Mouse (Mus musculus) neural tube, embryonic 12.5 days (tissue): ENCODE results near the gene Tceanc. TPM values are rescaled to one million over a fixed set of nuclear protein-coding genes. Genes with fewer than 3 reads are reported as not detected.

ENCODE experiments used
- ATAC-seq: fragments of 200-750 bp; cut with Nextera tagmentation; 2 replicates; pipeline ENCODE4 v1.8.0; 2017; ENCODE audit warnings: low read depth, mild to moderate bottlenecking, moderate TSS enrichment, moderate library complexity; ENCODE audit not compliant: low FRiP score
- H3K27ac ChIP-seq: fragments of 300-500 bp; sonication (generic); 2 replicates; pipeline ENCODE4 v1.5.1; 2016
- H3K27me3 ChIP-seq: fragments of 300-500 bp; sonication (generic); replicated peaks from 2 replicates; pipeline ENCODE4 v1.6.1; 2016; ENCODE audit warnings: mild to moderate bottlenecking
- H3K36me3 ChIP-seq: fragments of 300-500 bp; sonication (generic); 2 replicates; pipeline ENCODE4 v1.6.1; 2016; ENCODE audit warnings: mild to moderate bottlenecking
- H3K4me1 ChIP-seq: fragments of 300-500 bp; sonication (generic); 2 replicates; pipeline ENCODE4 v1.6.1; 2016
- H3K4me2 ChIP-seq: fragments of 300-500 bp; sonication (generic); replicated peaks from 2 replicates; pipeline ENCODE4 v1.6.1; 2016; ENCODE audit warnings: mild to moderate bottlenecking
- H3K4me3 ChIP-seq: fragments of 300-500 bp; sonication (generic); 2 replicates; pipeline ENCODE4 v1.5.1; 2016
- H3K9ac ChIP-seq: fragments of 300-500 bp; sonication (generic); 2 replicates; pipeline ENCODE4 v1.6.1; 2016; ENCODE audit warnings: mild to moderate bottlenecking
- H3K9me3 ChIP-seq: fragments of 300-500 bp; sonication (generic); 2 replicates; pipeline ENCODE4 v1.6.1; 2016; ENCODE audit warnings: mild to moderate bottlenecking
- WGBS: fragments of 180-500 bp; shearing (Covaris S2); methylation state at CpG from one replicate; pipeline ENCODE4 v1.1.7; 2016; 5-methylcytosine and 5-hydroxymethylcytosine counted together
- polyA plus RNA-seq: library from polyadenylated mRNA; unstranded; fragments of >200 nt; fragmentation: Nextera tagmentation; extraction: Ambion mirVana; gene quantifications from 2 replicates; pipeline ENCODE4 v1.2.1, GENCODE M21; 2016

The Tceanc gene
- polyA plus RNA-seq, 1 experiment from 2014 or later = 11.5 TPM

GRCm38 (mm10) chrX:166478631-166479364 lies 39.6 kb downstream of the Tceanc start:
- peak overlapping the region; percentile 56 for H3K4me3 ChIP-seq
- no peak overlapping the region for H3K27ac ChIP-seq
- peak; percentile 39 for ATAC-seq
- WGBS = 23% methylated on average over 28 of the region's 28 CpGs
- no peaks in the 10 kb centered on the region for H3K36me3 ChIP-seq
- peak overlapping the region; percentile 63 for H3K4me2 ChIP-seq
- H3K9ac ChIP-seq = peak overlapping the region; percentile 67
- peaks cover 2% of the 10 kb centered on the region; the same call in 1 of the 2 replicates for H3K4me1 ChIP-seq
- no peaks in the 10 kb centered on the region for H3K9me3 ChIP-seq
- H3K27me3 ChIP-seq = no peaks in the 10 kb centered on the region

- no peak overlapping the region for H3K4me3 ChIP-seq
- H3K36me3 ChIP-seq = no peaks in the 10 kb centered on the region
- H3K9ac ChIP-seq = no peak overlapping the region
- no peak for ATAC-seq
- H3K9me3 ChIP-seq = no peaks in the 10 kb centered on the region
- no peak overlapping the region for H3K27ac ChIP-seq
- peak overlapping the region; percentile 63 for H3K4me2 ChIP-seq
- peaks cover 2% of the 10 kb centered on the region; the same call in 1 of the 2 replicates for H3K4me1 ChIP-seq
- no peaks in the 10 kb centered on the region for H3K27me3 ChIP-seq
- 72% methylated on average over 6 of the region's 6 CpGs for WGBS
These were observed 41.0 kb downstream of the Tceanc start for GRCm38 (mm10) chrX:166477393-166477792.

- Histone ChIP-seq H3K4me1 (no peaks in the 10 kb centered on the region), H3K9me3 (no peaks in the 10 kb centered on the region), H3K4me2 (no peak overlapping the region), H3K4me3 (no peak overlapping the region), H3K27me3 (no peaks in the 10 kb centered on the region), H3K36me3 (no peaks in the 10 kb centered on the region), H3K27ac (no peak overlapping the region), H3K9ac (no peak overlapping the region)
- 82% methylated on average over 6 of the region's 6 CpGs for WGBS
- no peak for ATAC-seq
These were observed 45.8 kb downstream of the Tceanc start for GRCm38 (mm10) chrX:166472612-166473011.

GRCm38 (mm10) chrX:166468321-166468720 lies 50.0 kb downstream of the Tceanc start:
- WGBS = 99% methylated on average over 7 of the region's 7 CpGs
- Histone ChIP-seq H3K4me1 (no peaks in the 10 kb centered on the region), H3K27ac (no peak overlapping the region), H3K9me3 (no peaks in the 10 kb centered on the region), H3K4me2 (no peak overlapping the region), H3K9ac (no peak overlapping the region), H3K36me3 (no peaks in the 10 kb centered on the region), H3K27me3 (no peaks in the 10 kb centered on the region), H3K4me3 (no peak overlapping the region)
- no peak for ATAC-seq

GRCm38 (mm10) chrX:166455525-166455924 lies 62.8 kb downstream of the Tceanc start:
- peaks cover 5% of the 10 kb centered on the region; the same call in 1 of the 2 replicates for H3K36me3 ChIP-seq
- no peaks in the 10 kb centered on the region for H3K4me1 ChIP-seq
- no peak overlapping the region for H3K27ac ChIP-seq
- H3K4me3 ChIP-seq = no peak overlapping the region
- no peak overlapping the region for H3K4me2 ChIP-seq
- no peaks in the 10 kb centered on the region for H3K9me3 ChIP-seq
- H3K9ac ChIP-seq = no peak overlapping the region
- no peak for ATAC-seq
- H3K27me3 ChIP-seq = no peaks in the 10 kb centered on the region
- 88% methylated on average over 1 of the region's 1 CpGs for WGBS

- 70% methylated on average over 3 of the region's 3 CpGs for WGBS
- Histone ChIP-seq H3K27me3 (no peaks in the 10 kb centered on the region), H3K36me3 (peaks cover 5% of the 10 kb centered on the region; the same call in 1 of the 2 replicates), H3K27ac (no peak overlapping the region), H3K9me3 (no peaks in the 10 kb centered on the region), H3K4me1 (no peaks in the 10 kb centered on the region), H3K4me3 (no peak overlapping the region), H3K4me2 (no peak overlapping the region), H3K9ac (no peak overlapping the region)
- ATAC-seq = no peak
These were observed 64.0 kb downstream of the Tceanc start for GRCm38 (mm10) chrX:166454331-166454730.

- ATAC-seq = no peak
- no peak overlapping the region for H3K4me2 ChIP-seq
- H3K4me1 ChIP-seq = no peaks in the 10 kb centered on the region
- H3K4me3 ChIP-seq = no peak overlapping the region
- H3K36me3 ChIP-seq = peaks cover 8% of the 10 kb centered on the region; the same call in 1 of the 2 replicates
- no peak overlapping the region for H3K9ac ChIP-seq
- WGBS = 84% methylated on average over 6 of the region's 6 CpGs
- no peaks in the 10 kb centered on the region for H3K27me3 ChIP-seq
- no peak overlapping the region for H3K27ac ChIP-seq
- H3K9me3 ChIP-seq = no peaks in the 10 kb centered on the region
These were observed 64.8 kb downstream of the Tceanc start for GRCm38 (mm10) chrX:166453532-166453931.

Other genes with a start within 250 kb of the Tceanc start
- 55.8 and 62.9 TPM in 2 replicates for gene Trappc2, start 78.0 kb downstream of the Tceanc start, polyA plus RNA-seq
- 8.7 and 9.5 TPM in 2 replicates for gene Ofd1, start 77.9 kb downstream of the Tceanc start, polyA plus RNA-seq
- gene Rab9, start 38.7 kb downstream of the Tceanc start, polyA plus RNA-seq = 50.5 and 53.1 TPM in 2 replicates
- gene Egfl6, start 67.2 kb upstream of the Tceanc start, polyA plus RNA-seq = 10.7 and 12.4 TPM in 2 replicates